Mouse (Mus musculus): ENCODE results near the gene Hist1h2be. TPM values are rescaled to one million over a fixed set of nuclear protein-coding genes. Genes with fewer than 3 reads are reported as not detected.
A peak's percentile ranks its signal among the peaks of the same experiment; 100 is the strongest.
"Not testable (repeated sequence)": the region's sequence is repeated elsewhere in the genome, so short reads cannot be mapped to it uniquely, and the experiment has no call there.

The Hist1h2be gene
- polyA plus RNA-seq, 1 experiment from 2014 or later, result 4.4 TPM

DNA sequence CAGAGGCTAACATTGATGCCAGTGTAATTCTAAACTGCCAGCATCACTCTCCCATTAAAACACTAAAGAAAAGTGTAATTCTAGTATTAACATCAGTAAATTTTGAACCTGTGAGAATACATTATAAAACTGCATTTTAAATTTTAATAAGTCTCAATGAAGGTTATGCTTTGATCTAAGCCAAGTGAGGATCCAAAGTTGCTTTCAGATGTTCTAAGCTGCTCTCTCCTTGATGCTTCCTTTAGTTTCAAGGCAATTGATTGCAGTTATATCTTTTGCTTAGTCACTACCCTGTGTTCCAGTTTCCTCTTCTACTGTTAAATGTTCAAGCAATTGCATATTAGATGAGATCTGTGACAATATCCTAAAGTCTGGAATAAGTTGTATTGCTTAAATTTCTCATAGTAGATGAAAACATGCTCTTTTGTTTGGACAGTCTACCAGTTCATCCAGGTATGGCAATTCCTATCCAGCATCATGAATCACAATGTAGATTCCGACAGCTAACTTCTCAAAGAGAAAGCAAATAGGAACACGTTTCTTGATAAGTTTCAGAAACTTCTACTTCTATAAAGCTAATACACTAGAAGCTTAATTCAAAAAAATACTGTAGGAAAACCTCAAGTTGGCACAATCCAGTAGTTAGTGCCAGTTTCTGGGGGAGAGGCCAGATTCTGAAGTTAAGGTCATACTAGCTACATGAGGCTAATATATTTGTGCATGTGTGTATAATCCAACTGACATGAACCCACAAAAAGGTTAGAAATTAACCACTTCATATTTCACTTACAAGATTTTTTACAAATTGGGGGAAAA is 48.5 kb downstream of the Hist1h2be start:
- 32% methylated on average over 2 of the region's 2 CpGs for WGBS

DNA sequence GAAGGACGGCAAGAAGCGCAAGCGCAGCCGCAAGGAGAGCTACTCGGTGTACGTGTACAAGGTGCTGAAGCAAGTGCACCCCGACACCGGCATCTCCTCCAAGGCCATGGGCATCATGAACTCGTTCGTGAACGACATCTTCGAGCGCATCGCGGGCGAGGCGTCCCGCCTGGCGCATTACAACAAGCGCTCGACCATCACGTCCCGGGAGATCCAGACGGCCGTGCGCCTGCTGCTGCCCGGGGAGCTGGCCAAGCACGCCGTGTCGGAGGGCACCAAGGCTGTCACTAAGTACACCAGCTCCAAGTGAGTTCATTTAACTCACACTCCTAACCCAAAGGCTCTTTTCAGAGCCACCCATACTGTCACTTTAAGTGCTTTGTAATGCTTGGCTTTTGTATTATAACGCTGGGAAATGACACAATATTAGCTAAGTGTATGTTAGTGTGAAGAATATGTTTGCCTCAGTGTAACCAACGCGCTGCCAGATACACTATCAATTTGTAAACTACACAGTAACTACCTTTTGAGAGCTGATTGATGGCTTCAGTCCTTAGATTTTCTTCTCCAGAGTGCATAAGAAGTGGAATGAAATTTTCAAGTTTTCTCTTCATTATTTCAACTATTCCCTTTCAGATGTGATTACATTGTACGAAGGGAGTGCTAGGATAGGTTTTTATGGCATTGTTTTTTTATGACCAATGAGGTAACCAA is 49.3 kb downstream of the Hist1h2be start:
- H3K27me3 ChIP-seq (replicated peaks; ENCODE audit: control insufficient read depth, insufficient read depth, low read length); H3K4me1 ChIP-seq (replicated peaks; ENCODE audit: control insufficient read depth, insufficient read depth, low read length); DNase-seq (ENCODE audit: low spot score); H3K36me3 ChIP-seq (ENCODE audit: control insufficient read depth, insufficient read depth, low read length); H3K9me3 ChIP-seq (ENCODE audit: control insufficient read depth, low read length): not testable (repeated sequence)
- Histone ChIP-seq H3K9ac (ENCODE audit: low read depth, low read length) (peak overlapping the region; percentile 79), H3K27ac (ENCODE audit: low read depth, low read length) (peak overlapping the region; percentile 98), H3K4me2 (peak overlapping the region; percentile 73), H3K4me3 (ENCODE audit: low read depth, low read length) (peak overlapping the region; percentile 50)
- under 1% methylated on average over 9 of the region's 34 CpGs for WGBS
- ATAC-seq (replicated peaks; ENCODE audit: low FRiP score), result peak; percentile 10

More for the DNA sequence above, 48.5 kb downstream of the Hist1h2be start:
- H3K4me3 ChIP-seq (ENCODE audit: low read depth, low read length), result peak overlapping the region; percentile 50
- H3K4me1 ChIP-seq (replicated peaks; ENCODE audit: control insufficient read depth, insufficient read depth, low read length), result peaks cover 7% of the 10 kb centered on the region
- peak overlapping the region; percentile 98 for H3K27ac ChIP-seq (ENCODE audit: low read depth, low read length)
- no peak for ATAC-seq (replicated peaks; ENCODE audit: low FRiP score)
- no peaks in the 10 kb centered on the region for H3K36me3 ChIP-seq (ENCODE audit: control insufficient read depth, insufficient read depth, low read length)
- no peak for DNase-seq (ENCODE audit: low spot score)
- H3K9me3 ChIP-seq (ENCODE audit: control insufficient read depth, low read length), result no peaks in the 10 kb centered on the region
- peak overlapping the region; percentile 73 for H3K4me2 ChIP-seq
- peak overlapping the region; percentile 79 for H3K9ac ChIP-seq (ENCODE audit: low read depth, low read length)
- no peaks in the 10 kb centered on the region for H3K27me3 ChIP-seq (replicated peaks; ENCODE audit: control insufficient read depth, insufficient read depth, low read length)

DNA sequence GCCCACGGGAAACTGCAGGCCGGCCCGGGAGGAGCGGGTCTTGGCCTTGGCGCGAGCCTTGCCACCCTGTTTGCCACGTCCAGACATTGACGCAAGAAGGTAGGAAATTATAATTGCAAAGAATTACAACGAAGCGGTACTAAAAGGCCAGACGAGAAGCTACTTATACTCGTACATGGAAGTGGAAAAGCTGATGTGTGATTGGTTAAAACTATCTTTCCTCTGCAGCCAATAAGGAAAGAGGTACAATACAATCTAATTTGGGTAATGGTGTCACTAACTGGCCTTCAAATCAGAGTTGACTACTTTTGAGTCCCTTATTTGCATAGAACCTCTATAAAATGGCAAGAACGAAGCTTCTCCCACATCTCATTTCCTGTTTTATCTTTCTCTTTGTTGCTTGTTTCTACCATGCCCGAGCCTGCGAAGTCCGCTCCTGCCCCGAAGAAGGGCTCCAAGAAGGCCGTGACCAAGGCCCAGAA is 49.9 kb downstream of the Hist1h2be start, which contains the start of the genes Hist1h2ae and Hist1h2bg:
Hist1h2ae (minus strand) TSS at position 199 of the 482 bp plus-strand sequence.
Hist1h2bg (plus strand) TSS at position 375 of the 482 bp plus-strand sequence.
- no peaks in the 10 kb centered on the region for H3K27me3 ChIP-seq (replicated peaks; ENCODE audit: control insufficient read depth, insufficient read depth, low read length)
- H3K9ac ChIP-seq (ENCODE audit: low read depth, low read length), result peak within 1 kb of the TSS; percentile 79
- 0% methylated on average over 18 of the region's 18 CpGs for WGBS
- peak within 1 kb of the TSS; percentile 98 for H3K27ac ChIP-seq (ENCODE audit: low read depth, low read length)
- H3K4me3 ChIP-seq (ENCODE audit: low read depth, low read length), result peak within 1 kb of the TSS; percentile 50
- H3K4me1 ChIP-seq (replicated peaks; ENCODE audit: control insufficient read depth, insufficient read depth, low read length), result no peaks in the 10 kb centered on the region
- H3K4me2 ChIP-seq, result peak within 1 kb of the TSS; percentile 73
- DNase-seq (ENCODE audit: low spot score) (peak; percentile 77), ATAC-seq (replicated peaks; ENCODE audit: low FRiP score) (peak; percentile 82)
- H3K36me3 ChIP-seq (ENCODE audit: control insufficient read depth, insufficient read depth, low read length), result no peaks in the 10 kb centered on the region
- no peaks in the 10 kb centered on the region for H3K9me3 ChIP-seq (ENCODE audit: control insufficient read depth, low read length)

DNA sequence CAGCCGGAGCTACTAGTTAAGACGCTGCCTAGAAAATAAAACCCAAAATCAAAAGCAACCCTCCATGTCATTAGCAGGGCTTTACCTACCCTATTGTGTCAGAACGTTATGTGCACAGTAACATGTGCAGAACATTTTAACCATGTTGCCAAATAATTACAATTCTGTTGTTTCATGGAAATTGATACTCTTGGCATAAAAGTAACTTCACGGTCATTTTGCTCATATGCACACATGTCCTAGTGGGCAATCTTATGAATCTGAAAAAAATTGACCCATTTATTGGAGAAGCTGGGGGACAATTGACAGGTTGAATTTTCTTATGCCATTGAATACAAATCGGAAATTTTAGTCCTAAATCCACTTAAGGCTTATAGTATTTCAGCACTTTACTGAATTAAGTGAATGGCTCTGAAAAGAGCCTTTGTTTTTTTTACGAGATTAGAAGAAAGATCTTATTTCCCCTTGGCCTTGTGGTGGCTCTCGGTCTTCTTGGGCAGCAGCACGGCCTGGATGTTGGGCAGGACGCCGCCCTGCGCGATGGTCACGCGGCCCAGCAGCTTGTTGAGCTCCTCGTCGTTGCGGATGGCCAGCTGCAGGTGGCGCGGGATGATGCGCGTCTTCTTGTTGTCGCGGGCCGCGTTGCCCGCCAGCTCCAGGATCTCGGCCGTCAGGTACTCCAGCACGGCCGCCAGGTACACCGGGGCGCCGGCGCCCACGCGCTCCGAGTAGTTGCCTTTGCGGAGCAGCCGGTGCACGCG is 50.5 kb downstream of the Hist1h2be start:
- not testable (repeated sequence) for DNase-seq (ENCODE audit: low spot score); H3K9me3 ChIP-seq (ENCODE audit: control insufficient read depth, low read length); H3K27me3 ChIP-seq (replicated peaks; ENCODE audit: control insufficient read depth, insufficient read depth, low read length); ATAC-seq (replicated peaks; ENCODE audit: low FRiP score); H3K4me1 ChIP-seq (replicated peaks; ENCODE audit: control insufficient read depth, insufficient read depth, low read length); H3K36me3 ChIP-seq (ENCODE audit: control insufficient read depth, insufficient read depth, low read length)
- peak overlapping the region; percentile 97 for H3K27ac ChIP-seq (ENCODE audit: low read depth, low read length)
- H3K9ac ChIP-seq (ENCODE audit: low read depth, low read length), result peak overlapping the region; percentile 69
- WGBS, result 2% methylated on average over 24 of the region's 41 CpGs
- H3K4me3 ChIP-seq (ENCODE audit: low read depth, low read length), result peak overlapping the region; percentile 37
- peak overlapping the region; percentile 66 for H3K4me2 ChIP-seq

DNA sequence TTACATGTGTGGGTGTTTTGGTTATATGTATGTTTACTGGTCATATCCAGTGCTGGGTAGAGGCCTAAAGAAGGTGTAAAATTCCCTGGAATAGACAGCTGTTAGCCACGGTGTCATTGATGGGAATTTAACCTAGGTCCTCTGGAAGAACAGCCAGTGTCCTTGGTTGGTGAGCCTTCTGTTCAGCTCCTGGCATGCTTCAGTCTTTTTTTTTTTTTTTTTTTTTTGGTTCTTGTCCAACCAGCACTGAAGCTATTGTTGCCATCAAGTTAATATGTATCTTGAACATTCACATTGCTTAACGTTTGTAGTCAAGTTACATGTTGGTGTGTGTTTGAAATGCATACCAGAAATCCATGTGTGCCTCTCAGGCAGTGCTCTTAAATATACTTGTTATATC is 56.4 kb downstream of the Hist1h2be start:
- no peak overlapping the region for H3K4me2 ChIP-seq
- DNase-seq (ENCODE audit: low spot score), result no peak
- H3K27me3 ChIP-seq (replicated peaks; ENCODE audit: control insufficient read depth, insufficient read depth, low read length), result no peaks in the 10 kb centered on the region
- WGBS, result 84% methylated on average over 2 of the region's 2 CpGs
- H3K4me3 ChIP-seq (ENCODE audit: low read depth, low read length), result no peak overlapping the region
- H3K9me3 ChIP-seq (ENCODE audit: control insufficient read depth, low read length), result no peaks in the 10 kb centered on the region
- no peak for ATAC-seq (replicated peaks; ENCODE audit: low FRiP score)
- no peaks in the 10 kb centered on the region for H3K36me3 ChIP-seq (ENCODE audit: control insufficient read depth, insufficient read depth, low read length)
- H3K4me1 ChIP-seq (replicated peaks; ENCODE audit: control insufficient read depth, insufficient read depth, low read length), result no peaks in the 10 kb centered on the region
- no peak overlapping the region for H3K9ac ChIP-seq (ENCODE audit: low read depth, low read length)
- peak overlapping the region; percentile 100; the same call in 1 of the 2 replicates for H3K27ac ChIP-seq (ENCODE audit: low read depth, low read length)

DNA sequence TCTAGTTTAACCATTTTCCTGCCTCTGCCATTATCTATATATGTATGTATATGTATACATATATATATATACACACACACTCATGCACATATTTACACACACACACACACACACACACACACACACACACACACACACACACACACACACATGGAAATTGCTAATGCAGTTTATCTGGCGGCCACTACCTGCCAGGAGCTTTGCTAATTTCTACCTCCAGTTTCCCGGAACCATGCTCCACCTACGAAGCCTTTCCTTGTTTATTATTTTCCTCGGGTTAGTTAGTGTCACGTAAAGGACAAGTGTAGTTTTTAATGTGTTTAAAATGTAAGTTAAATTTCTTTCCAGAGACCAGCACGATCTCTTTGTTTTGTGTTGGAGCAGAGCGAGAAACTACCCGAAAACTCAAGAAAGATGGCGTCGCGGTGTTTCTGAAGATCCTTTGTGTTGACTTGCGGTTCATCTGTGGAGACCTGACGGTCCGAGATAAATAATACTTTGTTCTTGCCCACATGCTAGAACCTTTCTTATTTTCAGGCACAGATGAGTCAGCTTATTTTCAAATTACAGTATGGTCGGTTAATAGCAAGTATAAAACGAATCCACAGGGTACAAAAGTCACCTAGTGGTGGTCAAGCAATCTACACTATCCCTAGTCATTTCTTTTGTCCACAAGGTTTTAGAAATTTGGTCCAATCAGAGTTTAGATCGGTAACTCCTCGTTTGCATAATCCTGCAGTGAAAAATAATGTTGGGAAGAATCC is 58.0 kb downstream of the Hist1h2be start:
- Histone ChIP-seq H3K9ac (ENCODE audit: low read depth, low read length) (peak overlapping the region; percentile 77), H3K4me3 (ENCODE audit: low read depth, low read length) (peak overlapping the region; percentile 39), H3K36me3 (ENCODE audit: control insufficient read depth, insufficient read depth, low read length) (no peaks in the 10 kb centered on the region), H3K27me3 (replicated peaks; ENCODE audit: control insufficient read depth, insufficient read depth, low read length) (no peaks in the 10 kb centered on the region), H3K9me3 (ENCODE audit: control insufficient read depth, low read length) (no peaks in the 10 kb centered on the region), H3K4me1 (replicated peaks; ENCODE audit: control insufficient read depth, insufficient read depth, low read length) (no peaks in the 10 kb centered on the region), H3K4me2 (peak overlapping the region; percentile 81), H3K27ac (ENCODE audit: low read depth, low read length) (peak overlapping the region; percentile 100)
- WGBS, result 2% methylated on average over 18 of the region's 18 CpGs
- peak; percentile 44 for DNase-seq (ENCODE audit: low spot score)
- ATAC-seq (replicated peaks; ENCODE audit: low FRiP score), result peak; percentile 34

DNA sequence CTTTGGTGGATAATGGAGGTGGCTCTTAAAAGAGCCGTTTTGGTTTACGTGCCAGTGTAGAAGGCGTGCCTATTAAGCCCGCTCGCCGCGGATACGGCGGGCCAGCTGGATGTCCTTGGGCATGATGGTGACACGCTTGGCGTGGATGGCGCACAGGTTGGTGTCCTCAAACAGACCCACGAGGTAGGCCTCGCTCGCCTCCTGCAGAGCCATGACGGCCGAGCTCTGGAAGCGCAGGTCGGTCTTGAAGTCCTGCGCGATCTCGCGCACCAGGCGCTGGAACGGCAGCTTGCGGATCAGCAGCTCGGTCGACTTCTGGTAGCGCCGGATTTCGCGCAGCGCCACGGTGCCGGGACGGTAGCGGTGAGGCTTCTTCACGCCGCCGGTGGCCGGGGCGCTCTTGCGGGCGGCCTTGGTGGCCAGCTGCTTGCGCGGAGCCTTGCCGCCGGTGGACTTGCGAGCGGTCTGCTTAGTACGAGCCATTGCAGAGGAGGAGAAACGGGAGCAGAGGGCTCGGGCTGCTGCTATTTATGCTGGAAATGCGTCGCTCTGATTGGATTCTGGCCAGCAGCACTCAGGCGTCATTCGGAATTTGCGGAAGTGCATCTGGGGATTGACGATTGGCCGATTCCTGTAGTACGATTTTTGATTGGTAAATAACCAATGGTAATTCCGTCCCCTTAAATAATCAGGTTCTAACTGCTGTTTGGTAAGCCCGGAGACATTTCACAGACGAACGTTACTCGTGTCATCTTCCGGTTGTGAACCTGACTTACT is 58.9 kb downstream of the Hist1h2be start, which contains the start of gene Hist1h3e:
Hist1h3e (minus strand) TSS at position 487 of the 777 bp plus-strand sequence.
- not testable (repeated sequence) for H3K36me3 ChIP-seq (ENCODE audit: control insufficient read depth, insufficient read depth, low read length); H3K9me3 ChIP-seq (ENCODE audit: control insufficient read depth, low read length); H3K4me1 ChIP-seq (replicated peaks; ENCODE audit: control insufficient read depth, insufficient read depth, low read length); H3K27me3 ChIP-seq (replicated peaks; ENCODE audit: control insufficient read depth, insufficient read depth, low read length)
- H3K4me2 ChIP-seq, result peak within 1 kb of the TSS; percentile 81
- under 1% methylated on average over 55 of the region's 67 CpGs for WGBS
- peak within 1 kb of the TSS; percentile 77 for H3K9ac ChIP-seq (ENCODE audit: low read depth, low read length)
- peak within 1 kb of the TSS; percentile 100 for H3K27ac ChIP-seq (ENCODE audit: low read depth, low read length)
- ATAC-seq (replicated peaks; ENCODE audit: low FRiP score) (peak; percentile 93), DNase-seq (ENCODE audit: low spot score) (peak; percentile 91)
- H3K4me3 ChIP-seq (ENCODE audit: low read depth, low read length), result peak within 1 kb of the TSS; percentile 39

All from liver, embryonic 11.5 days (tissue).